Mouse (Mus musculus) limb, embryonic 14.5 days (tissue): ENCODE data around the gene Itga9. TPM values are rescaled to one million over a fixed set of nuclear protein-coding genes. Genes with fewer than 3 reads are reported as not detected.

Source experiments
- ATAC-seq: fragments of 200-750 bp; cut with Nextera tagmentation; 2 replicates; pipeline ENCODE4 v1.8.0; 2017; ENCODE audit warnings: low read depth, moderate number of reproducible peaks, moderate TSS enrichment; ENCODE audit not compliant: low FRiP score
- DNase-seq: peaks from one replicate; pipeline ENCODE4 v3.0.0-alpha.2; 2015; ENCODE audit warnings: low spot score
- H3K27ac ChIP-seq: fragments of 300-500 bp; sonication (generic); replicated peaks from 2 replicates; pipeline ENCODE4 v1.5.1; 2014; ENCODE audit warnings: low read depth, mild to moderate bottlenecking, low read length, moderate library complexity, mixed read lengths
- H3K27me3 ChIP-seq: fragments of 300-500 bp; sonication (generic); 2 replicates; pipeline ENCODE4 v1.6.1; 2014; ENCODE audit warnings: low read length, mixed read lengths; ENCODE audit not compliant: control insufficient read depth, insufficient read depth
- H3K36me3 ChIP-seq: fragments of 300-500 bp; sonication (generic); 2 replicates; pipeline ENCODE4 v1.6.1; 2014; ENCODE audit warnings: mild to moderate bottlenecking, low read length, moderate library complexity, mixed read lengths; ENCODE audit not compliant: control insufficient read depth, insufficient read depth
- H3K4me1 ChIP-seq: fragments of 300-500 bp; sonication (generic); 2 replicates; pipeline ENCODE4 v1.6.1; 2014; ENCODE audit warnings: antibody characterized with exemption, low read length, mixed read lengths; ENCODE audit not compliant: control insufficient read depth, insufficient read depth
- H3K4me2 ChIP-seq: fragments of 300-500 bp; sonication (generic); replicated peaks from 2 replicates; pipeline ENCODE4 v1.6.1; 2014; ENCODE audit warnings: low read depth, mild to moderate bottlenecking, low read length, moderate library complexity; ENCODE audit not compliant: severe bottlenecking
- H3K4me3 ChIP-seq: fragments of 300-500 bp; sonication (generic); replicated peaks from 2 replicates; pipeline ENCODE4 v1.5.1; 2014; ENCODE audit warnings: low read length
- H3K9ac ChIP-seq: fragments of 300-500 bp; sonication (generic); 2 replicates; pipeline ENCODE4 v1.6.1; 2014; ENCODE audit warnings: mild to moderate bottlenecking, low read depth, low read length, moderate library complexity; ENCODE audit not compliant: severe bottlenecking
- H3K9me3 ChIP-seq: fragments of 300-500 bp; sonication (generic); 2 replicates; pipeline ENCODE4 v1.6.1; 2016; ENCODE audit warnings: low read length; ENCODE audit not compliant: control insufficient read depth
- POLR2A ChIP-seq: fragments of 200-500 bp; IDR thresholded peaks from 2 replicates; pipeline ENCODE4 v1.8.0; 2012; ENCODE audit warnings: inconsistent platforms, mild to moderate bottlenecking, moderate library complexity, borderline replicate concordance; ENCODE audit not compliant: insufficient read depth, insufficient read length; ENCODE audit errors: extremely low read depth
- WGBS: fragments of 180-500 bp; shearing (Covaris S2); extraction: QIAGEN DNeasy Blood & Tissue Kit; methylation state at CpG from one replicate; pipeline ENCODE4 v1.1.7; 2014; 5-methylcytosine and 5-hydroxymethylcytosine counted together
- polyA plus RNA-seq, 2 experiments: library from polyadenylated mRNA; depleted of rRNA in 1 of 2; stranded (reverse) in 1 of 2; unstranded in 1 of 2; fragments of >200 nt; fragmentation: Nextera tagmentation in 1 of 2; extraction: Ambion mirVana in 1 of 2; gene quantifications; 2 replicates each; pipeline versions ENCODE4 v1.2.1 to v1.2.3; 2012 to 2014

Itga9 gene
- polyA plus RNA-seq, 2 experiments: 10.0 to 19.7 TPM

GRCm38 (mm10) chr9:118822186-118822555 lies 215.7 kb downstream of the Itga9 start:
- Histone ChIP-seq H3K4me3 (no peak overlapping the region), H3K9me3 (no peaks in the 10 kb centered on the region), H3K27ac (0 out of 2 replicates have a peak overlapping the region, but pooled peaks have one; percentile 34), H3K9ac (no peak overlapping the region), H3K27me3 (no peaks in the 10 kb centered on the region), H3K4me1 (peaks cover 31% of the 10 kb centered on the region), H3K4me2 (no peak overlapping the region; the same call in 1 of the 2 replicates), H3K36me3 (no peaks in the 10 kb centered on the region)
- no peak for TF ChIP-seq POLR2A
- ATAC-seq (no peak), DNase-seq (no peak)
- WGBS: 49% methylated on average over 3 of the region's 3 CpGs

GRCm38 (mm10) chr9:118822581-118822980 lies 216.1 kb downstream of the Itga9 start:
- Histone ChIP-seq H3K4me1 (peaks cover 31% of the 10 kb centered on the region), H3K27me3 (no peaks in the 10 kb centered on the region), H3K9me3 (no peaks in the 10 kb centered on the region), H3K4me2 (no peak overlapping the region), H3K4me3 (no peak overlapping the region), H3K9ac (no peak overlapping the region), H3K36me3 (no peaks in the 10 kb centered on the region), H3K27ac (no peak overlapping the region)
- ATAC-seq: no peak
- no peak for DNase-seq
- 85% methylated on average over 2 of the region's 2 CpGs for WGBS
- no peak for TF ChIP-seq POLR2A

GRCm38 (mm10) chr9:118831080-118831479 lies 224.6 kb downstream of the Itga9 start:
- no peaks in the 10 kb centered on the region for H3K9me3 ChIP-seq
- DNase-seq: peak; percentile 52
- no peak overlapping the region for H3K9ac ChIP-seq
- H3K36me3 ChIP-seq: peaks cover 12% of the 10 kb centered on the region; the same call in 1 of the 2 replicates
- no peak for TF ChIP-seq POLR2A
- peak overlapping the region; percentile 63 for H3K27ac ChIP-seq
- H3K27me3 ChIP-seq: no peaks in the 10 kb centered on the region
- WGBS: 40% methylated on average over 11 of the region's 11 CpGs
- peaks cover 17% of the 10 kb centered on the region for H3K4me1 ChIP-seq
- ATAC-seq: peak; percentile 68
- H3K4me2 ChIP-seq: no peak overlapping the region
- no peak overlapping the region for H3K4me3 ChIP-seq

- peaks cover 23% of the 10 kb centered on the region for H3K4me1 ChIP-seq
- H3K9ac ChIP-seq: no peak overlapping the region
- no peak overlapping the region for H3K4me2 ChIP-seq
- TF ChIP-seq POLR2A: no peak
- H3K27me3 ChIP-seq: no peaks in the 10 kb centered on the region
- no peak overlapping the region for H3K27ac ChIP-seq
- 67% methylated on average over 3 of the region's 3 CpGs for WGBS
- H3K36me3 ChIP-seq: peaks cover 14% of the 10 kb centered on the region; the same call in 1 of the 2 replicates
- ATAC-seq (no peak), DNase-seq (no peak)
- H3K9me3 ChIP-seq: no peaks in the 10 kb centered on the region
- H3K4me3 ChIP-seq: no peak overlapping the region
Observed at GRCm38 (mm10) chr9:118832533-118832932, 226.0 kb downstream of the Itga9 start.

- Histone ChIP-seq H3K27ac (no peak overlapping the region), H3K9me3 (no peaks in the 10 kb centered on the region), H3K36me3 (peaks cover 14% of the 10 kb centered on the region; the same call in 1 of the 2 replicates), H3K4me3 (no peak overlapping the region), H3K9ac (no peak overlapping the region), H3K27me3 (no peaks in the 10 kb centered on the region), H3K4me2 (no peak overlapping the region), H3K4me1 (peaks cover 23% of the 10 kb centered on the region)
- ATAC-seq: no peak
- 75% methylated on average over 8 of the region's 8 CpGs for WGBS
- no peak for DNase-seq
- no peak for TF ChIP-seq POLR2A
Observed at GRCm38 (mm10) chr9:118833413-118833812, 226.9 kb downstream of the Itga9 start.
